Mouse (Mus musculus) monocyte, adult 5-6 weeks (primary cell): ENCODE data around the gene Rtl1. TPM values are rescaled to one million over a fixed set of nuclear protein-coding genes. Genes with fewer than 3 reads are reported as not detected.

Source experiments
- ATAC-seq: fragments of 153-309, 156-312 bp; replicated peaks from 2 replicates; pipeline ENCODE4 v1.8.0; 2017; ENCODE audit warnings: mild to moderate bottlenecking; ENCODE audit not compliant: low TSS enrichment, insufficient number of reproducible peaks, severe bottlenecking, poor library complexity, low FRiP score
- total RNA-seq: library from RNA; stranded (forward); fragments of 200-1000, 200-491, 200-594 nt; gene quantifications from 3 replicates; pipeline ENCODE4 v1.2.3, GENCODE M21; 2017

The Rtl1 gene
- total RNA-seq = not detected in 3 replicates

- no peak for ATAC-seq
Measured at GRCm38 (mm10) chr12:109600230-109600629, at the start of gene Rtl1. TSS of gene Rtl1 (minus strand) at chr12:109600330.

GRCm38 (mm10) chr12:109640560-109641167 lies 40.5 kb upstream of the Rtl1 start:
- no peak for ATAC-seq

GRCm38 (mm10) chr12:109632035-109632434 lies 31.9 kb upstream of the Rtl1 start:
- ATAC-seq = no peak

GRCm38 (mm10) chr12:109628887-109629286 lies 28.8 kb upstream of the Rtl1 start:
- ATAC-seq = no peak

GRCm38 (mm10) chr12:109626910-109627309 lies 26.8 kb upstream of the Rtl1 start:
- no peak for ATAC-seq

- ATAC-seq = no peak
Measured at GRCm38 (mm10) chr12:109620196-109620595, 20.1 kb upstream of the Rtl1 start.

GRCm38 (mm10) chr12:109617993-109618392 lies 17.9 kb upstream of the Rtl1 start:
- no peak for ATAC-seq

GRCm38 (mm10) chr12:109617126-109617525 lies 17.0 kb upstream of the Rtl1 start:
- ATAC-seq = no peak

GRCm38 (mm10) chr12:109615371-109615770 lies 15.2 kb upstream of the Rtl1 start:
- ATAC-seq = no peak

GRCm38 (mm10) chr12:109614416-109614815 lies 14.3 kb upstream of the Rtl1 start:
- no peak for ATAC-seq

- no peak for ATAC-seq
Measured at GRCm38 (mm10) chr12:109612392-109613385, 12.6 kb upstream of the Rtl1 start.

GRCm38 (mm10) chr12:109608576-109609440 lies 8.7 kb upstream of the Rtl1 start:
- no peak for ATAC-seq

- no peak for ATAC-seq
Measured at GRCm38 (mm10) chr12:109607953-109608352, 7.8 kb upstream of the Rtl1 start.

GRCm38 (mm10) chr12:109607191-109607590 lies 7.1 kb upstream of the Rtl1 start:
- no peak for ATAC-seq

GRCm38 (mm10) chr12:109604982-109605721 lies 5.0 kb upstream of the Rtl1 start:
- no peak for ATAC-seq

GRCm38 (mm10) chr12:109598551-109599250 lies 1.4 kb downstream of the Rtl1 start:
- ATAC-seq = no peak

GRCm38 (mm10) chr12:109596726-109597125 lies 3.4 kb downstream of the Rtl1 start:
- no peak for ATAC-seq

GRCm38 (mm10) chr12:109596232-109596631 lies 3.9 kb downstream of the Rtl1 start:
- ATAC-seq = no peak
